Mouse (Mus musculus) erythroblast, adult 5-6 weeks (primary cell): ENCODE measurements around the gene Idua. TPM values are rescaled to one million over a fixed set of nuclear protein-coding genes. Genes with fewer than 3 reads are reported as not detected.

Source experiments
- ATAC-seq: replicated peaks from 2 replicates; pipeline ENCODE4 v1.8.0; 2016; ENCODE audit warnings: moderate number of reproducible peaks, mild to moderate bottlenecking, moderate TSS enrichment, inconsistent platforms; ENCODE audit not compliant: poor library complexity, low FRiP score, severe bottlenecking
- total RNA-seq, 2 experiments: library from RNA; stranded (forward) in 1 of 2; stranded (reverse) in 1 of 2; fragments of 150-400 nt in 1 of 2; fragments of 200-764, 138-1000 nt in 1 of 2; gene quantifications; 2 replicates each; pipeline versions ENCODE4 v1.2.3 to v1.2.4; 2015 to 2017; ENCODE audit warnings: low replicate concordance in 2 of 2

The Idua gene
- total RNA-seq, 2 experiments from 2014 or later: 2.7 to 2.9 TPM

DNA sequence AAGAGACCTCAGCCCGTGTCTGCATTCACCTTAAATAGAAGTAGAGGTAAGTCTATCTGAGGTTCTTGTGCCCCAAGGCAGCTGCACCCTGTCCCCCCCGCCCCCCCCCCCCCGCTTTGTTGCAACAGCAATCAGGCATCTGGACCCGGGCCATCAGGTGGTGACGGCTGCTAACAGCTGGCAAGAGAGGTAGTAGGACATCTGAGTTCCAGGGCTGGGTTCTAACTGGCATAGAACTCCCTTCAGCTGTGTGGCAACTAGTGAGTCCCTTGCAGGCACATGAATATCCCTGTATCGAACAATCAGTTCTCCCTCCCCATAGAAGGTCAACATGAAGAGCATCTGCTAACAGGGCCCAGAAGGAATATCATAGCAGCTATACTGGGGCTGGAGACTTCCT lies 51.8 kb downstream of the Idua start:
- no peak for ATAC-seq

DNA sequence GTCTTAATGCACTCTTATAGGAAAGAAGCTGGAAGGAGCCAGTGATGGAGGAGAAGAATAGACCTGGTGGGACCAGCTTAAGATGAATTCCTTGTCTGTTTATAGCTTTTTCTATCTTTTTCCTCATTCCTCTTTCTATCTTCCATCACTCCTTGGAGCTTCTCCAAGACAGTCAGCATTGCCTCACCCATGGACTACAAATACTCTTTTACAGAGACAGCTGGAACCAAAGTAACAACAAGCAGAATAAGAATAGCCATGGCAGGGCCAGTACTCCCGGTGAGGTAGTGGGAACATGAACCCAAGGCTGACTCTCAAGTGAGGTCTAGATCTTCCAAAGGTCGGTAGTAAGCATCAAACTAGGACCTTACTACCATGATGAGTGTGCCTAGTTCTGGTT lies 53.0 kb downstream of the Idua start:
- ATAC-seq: no peak

GRCm38 (mm10) chr5:108713691-108714090 lies 53.6 kb downstream of the Idua start:
- ATAC-seq: no peak

DNA sequence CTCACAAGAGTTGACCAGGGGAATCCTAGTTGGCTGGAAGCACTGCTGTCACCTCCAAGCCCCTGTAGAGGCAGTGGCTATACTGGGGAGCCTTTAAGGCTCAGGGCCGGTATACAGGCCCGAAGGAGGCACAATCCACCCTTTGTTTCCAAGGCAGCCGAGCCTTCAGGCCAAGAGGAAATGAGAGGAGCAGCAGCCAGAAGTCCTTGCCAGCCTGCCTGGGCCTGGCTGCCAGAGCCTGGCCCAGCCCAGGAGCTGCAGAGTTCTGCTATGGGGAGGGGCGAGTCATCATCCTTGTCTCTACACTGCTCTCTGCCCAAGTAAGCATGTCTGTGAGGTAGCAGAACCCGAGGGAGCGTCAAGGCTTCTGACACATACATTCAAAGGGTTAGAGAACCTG lies 54.0 kb downstream of the Idua start:
- ATAC-seq: no peak

- no peak for ATAC-seq
Measured at GRCm38 (mm10) chr5:108715974-108716373, 55.8 kb downstream of the Idua start.

DNA sequence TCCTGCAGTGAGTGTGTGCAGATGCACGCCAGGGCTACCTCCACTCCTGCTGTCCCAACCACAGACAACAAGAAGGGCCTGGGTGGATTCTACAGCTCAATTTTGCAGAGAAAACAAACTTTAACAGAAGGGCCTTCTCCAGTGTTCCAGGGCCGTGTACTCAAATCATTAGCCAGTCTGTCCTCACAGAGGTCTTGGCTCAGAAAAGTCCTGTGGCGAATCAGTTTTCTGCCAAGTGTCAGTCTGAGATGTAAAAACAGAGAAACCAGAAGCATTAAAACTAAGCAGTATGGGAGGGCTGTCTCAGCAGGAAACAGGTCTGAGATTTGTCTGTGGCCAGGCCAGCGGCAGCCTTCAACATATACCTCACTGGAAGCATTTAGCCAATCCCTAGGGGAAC lies 57.9 kb downstream of the Idua start:
- ATAC-seq: no peak

DNA sequence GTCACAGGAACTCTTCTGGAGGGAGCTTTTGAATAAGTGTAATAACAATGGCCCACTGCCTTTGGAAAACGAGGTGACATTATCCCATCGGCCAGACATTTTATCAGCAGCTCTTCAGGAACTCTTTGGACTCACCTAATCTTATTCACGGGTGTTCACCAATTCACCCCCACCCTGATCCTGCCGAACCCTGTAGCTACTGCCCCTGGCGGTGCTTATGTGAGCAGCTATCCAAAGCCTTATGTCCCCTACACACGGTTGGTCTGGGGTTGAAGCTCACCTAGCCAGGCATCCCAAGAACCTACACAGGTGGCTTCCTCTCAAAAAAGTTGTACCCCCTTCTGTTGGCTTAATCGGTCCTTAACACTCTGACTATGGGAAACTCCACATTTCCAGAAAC lies 59.6 kb downstream of the Idua start:
- peak; percentile 46; the same call in 1 of the 2 replicates for ATAC-seq

DNA sequence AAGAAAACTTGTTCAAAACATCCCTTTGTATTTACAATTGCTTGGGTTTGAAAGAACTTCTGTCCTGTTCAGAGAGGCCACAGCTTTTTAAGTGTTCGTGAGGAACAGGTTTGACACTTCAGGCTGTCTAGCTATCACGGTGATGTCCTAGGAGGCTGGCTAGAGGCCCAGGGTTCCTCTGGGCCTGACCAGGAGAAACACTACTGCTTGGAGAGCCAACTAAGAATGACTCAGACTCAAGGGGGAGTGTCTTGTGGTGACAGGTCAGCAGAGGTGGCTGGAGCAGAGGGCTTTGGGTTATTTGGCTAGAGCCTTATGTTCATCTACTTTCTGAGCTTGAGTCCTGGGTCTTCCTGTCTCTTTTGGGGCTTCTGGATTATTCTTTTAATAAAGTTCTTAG lies 63.9 kb downstream of the Idua start:
- 0 out of 2 replicates have a peak, but pooled peaks have one; percentile 38 for ATAC-seq

DNA sequence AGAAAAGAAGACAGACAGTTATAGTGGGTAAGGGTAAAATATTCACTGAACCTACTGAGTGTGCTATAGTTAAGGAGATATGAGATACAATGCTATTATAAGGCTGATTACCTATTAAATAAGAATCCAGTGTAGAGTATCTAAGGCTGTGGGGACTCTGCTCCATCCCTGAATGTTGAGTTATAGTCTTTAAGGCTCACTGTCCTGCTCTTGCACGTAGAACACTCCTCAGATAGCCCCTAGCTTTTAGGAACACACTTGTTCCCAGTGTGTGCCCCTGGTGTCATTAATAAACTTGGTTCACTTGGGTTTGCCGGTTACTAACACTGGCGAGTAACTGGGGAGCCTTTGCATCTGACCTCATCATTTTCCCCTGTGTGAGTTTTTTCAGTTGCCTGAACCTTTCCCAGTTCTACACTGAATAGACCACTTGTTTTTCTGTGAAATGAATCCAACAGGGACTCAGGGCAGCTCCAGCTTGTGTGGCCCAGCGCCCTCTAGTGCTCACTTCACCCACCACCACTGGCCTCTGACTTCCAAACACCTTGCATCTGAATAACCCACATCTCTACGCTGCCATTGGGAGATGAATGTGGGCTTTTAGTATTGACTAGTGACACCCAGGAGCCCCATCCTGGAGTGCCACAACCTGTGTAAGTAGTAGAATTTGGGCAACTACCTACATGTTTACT lies 66.6 kb downstream of the Idua start:
- ATAC-seq: peak; percentile 86

DNA sequence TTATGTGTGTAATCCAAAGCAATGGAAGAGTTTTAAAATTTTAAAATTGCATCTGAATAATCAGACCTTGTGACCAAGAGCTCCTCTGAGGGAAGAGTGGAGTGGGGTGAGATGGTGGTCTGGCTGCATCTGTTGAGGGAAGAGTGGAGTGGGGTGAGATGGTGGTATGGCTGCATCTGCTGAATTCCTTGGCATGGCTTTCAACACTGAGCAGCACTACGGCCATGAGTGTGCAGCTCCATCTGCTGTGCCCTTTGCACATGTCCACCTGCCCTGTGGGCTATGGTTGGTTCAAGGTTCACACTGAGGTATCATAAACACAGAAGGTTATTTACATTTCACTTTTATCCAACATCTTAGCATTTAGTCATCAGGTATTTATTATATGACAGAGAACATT lies 67.3 kb downstream of the Idua start:
- no peak for ATAC-seq

Other genes with a start within 250 kb of the Idua start
- 69.9 and 81.5 TPM in 2 replicates for gene Atp5k, start 225.9 kb upstream of the Idua start, total RNA-seq (2015; ENCODE audit: low replicate concordance)
- 31.2 and 92.7 TPM in 2 replicates for gene Atp5k, start 225.9 kb upstream of the Idua start, total RNA-seq (2017; ENCODE audit: low replicate concordance)
- gene Mfsd7a, start 211.4 kb upstream of the Idua start, total RNA-seq (2015; ENCODE audit: low replicate concordance): 1.0 and 1.5 TPM in 2 replicates
- gene Mfsd7a, start 211.4 kb upstream of the Idua start, total RNA-seq (2017; ENCODE audit: low replicate concordance): 0.43 TPM in 1 of 2 replicates, not detected in the other
- 2.5 and 10.9 TPM in 2 replicates for gene Pcgf3, start 199.1 kb upstream of the Idua start, total RNA-seq (2015; ENCODE audit: low replicate concordance)
- 2.6 and 7.7 TPM in 2 replicates for gene Pcgf3, start 199.1 kb upstream of the Idua start, total RNA-seq (2017; ENCODE audit: low replicate concordance)
- gene Cplx1, start 110.3 kb upstream of the Idua start, total RNA-seq (2015; ENCODE audit: low replicate concordance): not detected in 2 replicates
- not detected in 2 replicates for gene Cplx1, start 110.3 kb upstream of the Idua start, total RNA-seq (2017; ENCODE audit: low replicate concordance)
- gene Gak, start 30.6 kb upstream of the Idua start, total RNA-seq (2015; ENCODE audit: low replicate concordance): 24.8 and 36.8 TPM in 2 replicates
- gene Gak, start 30.6 kb upstream of the Idua start, total RNA-seq (2017; ENCODE audit: low replicate concordance): 25.4 and 31.9 TPM in 2 replicates
- 3.1 and 12.5 TPM in 2 replicates for gene Tmem175, start 30.6 kb upstream of the Idua start, total RNA-seq (2015; ENCODE audit: low replicate concordance)
- gene Tmem175, start 30.6 kb upstream of the Idua start, total RNA-seq (2017; ENCODE audit: low replicate concordance): 0.70 and 9.2 TPM in 2 replicates
- 0.96 and 4.8 TPM in 2 replicates for gene Dgkq, start 9.3 kb downstream of the Idua start, total RNA-seq (2015; ENCODE audit: low replicate concordance)
- gene Dgkq, start 9.3 kb downstream of the Idua start, total RNA-seq (2017; ENCODE audit: low replicate concordance): 0.70 and 1.3 TPM in 2 replicates
- 0.38 and 3.3 TPM in 2 replicates for gene Slc26a1, start 15.2 kb downstream of the Idua start, total RNA-seq (2015; ENCODE audit: low replicate concordance)
- 0.68 and 1.4 TPM in 2 replicates for gene Slc26a1, start 15.2 kb downstream of the Idua start, total RNA-seq (2017; ENCODE audit: low replicate concordance)
- gene Fgfrl1, start 32.1 kb downstream of the Idua start, total RNA-seq (2015; ENCODE audit: low replicate concordance): 14.0 and 15.2 TPM in 2 replicates
- gene Fgfrl1, start 32.1 kb downstream of the Idua start, total RNA-seq (2017; ENCODE audit: low replicate concordance): 18.5 and 21.0 TPM in 2 replicates
- 2.5 TPM in 1 of 2 replicates, not detected in the other for gene Rnf212, start 114.7 kb downstream of the Idua start, total RNA-seq (2015; ENCODE audit: low replicate concordance)
- 3.1 and 5.5 TPM in 2 replicates for gene Rnf212, start 114.7 kb downstream of the Idua start, total RNA-seq (2017; ENCODE audit: low replicate concordance)
- not detected in 2 replicates for gene Tmed11, start 135.0 kb downstream of the Idua start, total RNA-seq (2015; ENCODE audit: low replicate concordance)
- not detected in 2 replicates for gene Tmed11, start 135.0 kb downstream of the Idua start, total RNA-seq (2017; ENCODE audit: low replicate concordance)
- not detected in 2 replicates for gene Vmn2r8, start 148.5 kb downstream of the Idua start, total RNA-seq (2015; ENCODE audit: low replicate concordance)
- gene Vmn2r8, start 148.5 kb downstream of the Idua start, total RNA-seq (2017; ENCODE audit: low replicate concordance): not detected in 2 replicates
- not detected in 2 replicates for gene Vmn2r9, start 192.3 kb downstream of the Idua start, total RNA-seq (2015; ENCODE audit: low replicate concordance)
- not detected in 2 replicates for gene Vmn2r9, start 192.3 kb downstream of the Idua start, total RNA-seq (2017; ENCODE audit: low replicate concordance)